Mouse (Mus musculus) cortical plate, adult 2 months (tissue): ENCODE data around the gene Slc25a27.

Experiments used
- CTCF ChIP-seq: fragments of 200-500 bp; IDR thresholded peaks from 2 replicates; pipeline ENCODE4 v1.5.1; 2011; ENCODE audit warnings: mild to moderate bottlenecking, control low read depth, low read length; ENCODE audit not compliant: insufficient read depth; ENCODE audit errors: extremely low read depth
- POLR2A ChIP-seq: fragments of 200-500 bp; IDR thresholded peaks from 2 replicates; pipeline ENCODE4 v1.6.1; 2011; ENCODE audit warnings: mild to moderate bottlenecking, low read length, control low read depth; ENCODE audit not compliant: insufficient read depth; ENCODE audit errors: extremely low read depth

- TF ChIP-seq CTCF: no peak
- no peak for TF ChIP-seq POLR2A
Observed at GRCm38 (mm10) chr17:43676241-43676640, 9.2 kb upstream of the Slc25a27 start.
